Mouse (Mus musculus): ENCODE results near the gene Olfr667.
"Not testable (repeated sequence)": the region's sequence is repeated elsewhere in the genome, so short reads cannot be mapped to it uniquely, and the experiment has no call there.

The Olfr667 gene

DNA sequence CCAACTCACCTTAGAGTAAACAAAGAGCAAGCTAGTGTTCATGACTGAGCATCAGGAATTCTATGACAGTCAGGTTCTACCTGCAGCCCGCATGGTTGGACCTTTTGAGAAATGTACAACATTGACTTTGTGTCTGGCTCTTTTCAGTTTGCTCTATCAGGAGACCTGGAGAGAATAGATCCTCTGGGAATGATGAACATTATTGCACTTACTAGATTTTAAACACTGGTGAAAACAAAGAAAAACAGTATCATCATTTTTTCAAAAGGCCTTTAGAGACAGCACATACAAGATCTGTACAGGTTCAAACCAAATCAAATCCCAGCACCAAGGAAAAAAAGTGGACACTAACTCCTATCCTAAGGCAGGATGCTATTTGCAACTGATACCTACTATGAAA is at the start of gene Olfr667:
Gene Olfr667, minus strand, starts transcription at position 101 of the 400 bp plus-strand sequence.
- DNase-seq (ENCODE audit: low spot score in 2 of 2), result no peak

DNA sequence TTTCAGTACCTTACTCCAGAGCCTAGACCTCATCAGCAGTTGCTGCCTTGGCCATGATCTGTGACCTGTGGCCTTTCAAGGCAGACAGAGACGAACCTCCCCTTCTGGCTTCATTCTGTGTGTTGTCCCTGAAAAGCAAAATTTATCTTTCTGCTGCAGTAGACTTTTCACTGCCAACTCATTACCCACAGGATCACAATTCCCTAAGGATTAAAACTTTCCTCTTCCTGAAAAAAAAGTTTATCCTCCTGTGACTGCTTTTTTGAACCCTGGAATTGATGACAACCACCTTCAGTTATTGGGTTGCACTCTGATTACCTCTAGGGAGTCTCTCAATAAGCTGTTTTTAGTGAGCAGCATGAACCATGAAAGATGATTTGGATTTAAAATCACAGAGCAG is 41.2 kb upstream of the Olfr667 start, which contains the start of gene Olfr670:
Gene Olfr670, minus strand, starts transcription at position 101 of the 400 bp plus-strand sequence.
- no peak for DNase-seq (ENCODE audit: low spot score in 2 of 2)

DNA sequence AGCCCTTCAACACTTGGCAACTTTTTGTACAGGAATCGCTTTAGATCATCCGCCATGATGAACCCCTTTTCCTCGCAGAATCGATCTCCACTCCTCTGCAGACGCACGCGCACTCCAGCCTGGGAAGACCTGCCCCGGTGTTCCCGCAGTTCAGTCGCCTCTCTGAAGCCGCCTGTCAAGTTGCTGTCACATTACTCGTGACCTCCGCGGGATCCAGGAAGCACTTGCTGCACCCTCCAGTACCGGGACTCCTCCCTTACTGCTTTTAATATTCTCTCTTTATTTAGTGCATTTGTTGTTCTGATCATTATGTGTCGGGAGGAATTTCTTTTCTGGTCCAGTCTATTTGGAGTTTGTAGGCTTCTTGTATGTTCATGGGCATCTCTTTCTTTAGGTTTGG is 29.0 kb upstream of the Olfr667 start:
- DNase-seq (ENCODE audit: low spot score in 2 of 2), result not testable (repeated sequence)

DNA sequence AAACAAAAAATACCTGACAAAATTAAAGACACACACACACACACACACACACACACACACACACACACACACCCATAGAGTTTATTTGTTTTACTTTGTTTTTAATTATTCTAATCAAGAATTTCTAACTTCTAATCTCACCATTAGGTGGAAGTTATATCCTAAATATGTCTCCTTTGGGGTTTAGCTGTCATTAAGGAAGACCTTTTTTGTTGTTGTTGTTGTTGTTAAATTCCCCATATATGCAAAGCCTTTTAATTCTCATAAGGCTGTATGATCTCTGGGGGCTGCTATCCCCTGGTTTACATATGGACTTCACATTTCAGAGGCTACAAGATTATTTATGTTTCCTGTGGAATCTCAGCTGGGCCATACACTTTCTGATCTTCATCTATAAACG is 12.7 kb upstream of the Olfr667 start, which contains the start of gene Olfr669:
Gene Olfr669, plus strand, starts transcription at position 301 of the 400 bp plus-strand sequence.
- no peak for DNase-seq (ENCODE audit: low spot score in 2 of 2)

DNA sequence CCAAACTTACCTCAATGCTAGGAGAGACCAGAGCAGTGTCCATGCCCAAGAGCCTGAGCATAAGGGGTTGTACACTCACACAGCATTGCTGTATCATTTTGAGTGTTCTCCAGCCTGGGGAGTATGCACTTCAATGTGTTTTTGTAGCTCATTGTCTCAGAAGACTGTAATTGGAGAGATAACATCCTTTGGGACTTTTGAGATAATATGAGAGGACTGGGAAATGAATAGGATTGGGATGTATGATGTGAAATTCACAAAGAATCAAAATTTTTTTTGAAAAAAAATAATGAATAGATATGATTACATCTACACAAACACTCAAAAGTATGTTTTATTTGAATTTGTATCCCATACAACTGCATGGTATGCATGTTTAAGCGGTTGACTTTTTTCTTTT is 6.7 kb upstream of the Olfr667 start, which contains the start of gene Olfr668:
Gene Olfr668, minus strand, starts transcription at position 101 of the 400 bp plus-strand sequence.
- DNase-seq (ENCODE audit: low spot score in 2 of 2), result no peak

DNA sequence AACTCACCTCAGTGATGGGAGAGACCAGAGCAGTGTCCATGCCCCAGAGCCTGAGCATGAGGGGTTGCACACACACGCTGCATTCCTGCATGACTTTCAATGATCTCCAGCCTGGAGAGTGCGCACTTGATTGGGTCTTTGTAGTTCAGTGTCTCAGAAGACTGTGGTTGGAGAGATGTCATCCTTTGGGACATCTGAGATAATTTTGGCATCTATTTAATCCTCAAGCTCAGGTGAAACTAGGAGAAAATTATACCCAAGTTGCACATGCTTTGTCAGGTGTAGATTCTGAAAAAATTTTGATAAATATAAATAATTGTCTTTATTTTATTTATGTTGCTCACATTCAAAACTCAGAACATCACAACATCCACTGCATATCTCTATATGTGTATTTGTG is 25.4 kb downstream of the Olfr667 start, which contains the start of gene Olfr666:
Gene Olfr666, minus strand, starts transcription at position 101 of the 400 bp plus-strand sequence.
- DNase-seq (ENCODE audit: low spot score in 2 of 2), result no peak

DNA sequence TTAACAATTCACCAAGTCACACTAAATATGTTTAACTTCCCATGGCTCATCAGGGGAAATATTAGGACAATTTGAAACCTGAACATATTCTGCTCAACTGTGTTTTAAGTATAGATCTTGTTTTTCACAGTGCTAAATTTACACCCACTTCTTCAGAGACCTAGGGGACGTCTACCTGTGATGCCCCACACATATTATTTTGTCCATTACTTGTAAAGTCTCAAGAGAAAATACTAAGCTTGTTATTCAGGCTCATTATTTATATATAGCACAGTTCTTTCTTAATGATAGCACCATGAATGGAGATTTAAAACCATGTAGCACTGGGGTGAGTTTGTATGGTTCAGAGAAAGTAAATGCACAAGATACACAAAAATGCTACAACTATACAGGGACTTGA is 43.6 kb downstream of the Olfr667 start, which contains the start of gene Olfr665:
Gene Olfr665, plus strand, starts transcription at position 301 of the 400 bp plus-strand sequence.
- DNase-seq (ENCODE audit: low spot score in 2 of 2), result no peak
